Mouse (Mus musculus) hindbrain, embryonic 12.5 days (tissue): ENCODE data around the gene Fdxacb1. TPM values are rescaled to one million over a fixed set of nuclear protein-coding genes. Genes with fewer than 3 reads are reported as not detected.

Experiments
- ATAC-seq: fragments of 200-750 bp; cut with Nextera tagmentation; 2 replicates; pipeline ENCODE4 v1.8.0; 2017; ENCODE audit warnings: moderate TSS enrichment; ENCODE audit not compliant: low FRiP score
- H3K27ac ChIP-seq: fragments of 300-500 bp; sonication (generic); 2 replicates; pipeline ENCODE4 v1.5.1; 2016; ENCODE audit warnings: mild to moderate bottlenecking
- H3K27me3 ChIP-seq: fragments of 300-500 bp; sonication (generic); 2 replicates; pipeline ENCODE4 v1.6.1; 2016; ENCODE audit warnings: mild to moderate bottlenecking
- H3K36me3 ChIP-seq: fragments of 300-500 bp; sonication (generic); 2 replicates; pipeline ENCODE4 v1.6.1; 2016; ENCODE audit warnings: mild to moderate bottlenecking
- H3K4me1 ChIP-seq: fragments of 300-500 bp; sonication (generic); 2 replicates; pipeline ENCODE4 v1.6.1; 2016
- H3K4me2 ChIP-seq: fragments of 300-500 bp; sonication (generic); replicated peaks from 2 replicates; pipeline ENCODE4 v1.6.1; 2016; ENCODE audit warnings: mild to moderate bottlenecking
- H3K4me3 ChIP-seq: fragments of 300-500 bp; sonication (generic); 2 replicates; pipeline ENCODE4 v1.5.1; 2016; ENCODE audit warnings: mild to moderate bottlenecking
- H3K9ac ChIP-seq: fragments of 300-500 bp; sonication (generic); 2 replicates; pipeline ENCODE4 v1.6.1; 2016; ENCODE audit warnings: mild to moderate bottlenecking, moderate library complexity
- H3K9me3 ChIP-seq: fragments of 300-500 bp; sonication (generic); replicated peaks from 2 replicates; pipeline ENCODE4 v1.6.1; 2016; ENCODE audit warnings: mild to moderate bottlenecking
- WGBS: fragments of 180-500 bp; shearing (Covaris S2); methylation state at CpG from one replicate; pipeline ENCODE4 v1.1.7; 2016; 5-methylcytosine and 5-hydroxymethylcytosine counted together
- polyA plus RNA-seq: library from polyadenylated mRNA; unstranded; fragments of >200 nt; fragmentation: Nextera tagmentation; extraction: Ambion mirVana; gene quantifications from 2 replicates; pipeline ENCODE4 v1.2.1, GENCODE M21; 2016

Fdxacb1 gene
- polyA plus RNA-seq, 1 experiment from 2014 or later, result 11.6 TPM

DNA sequence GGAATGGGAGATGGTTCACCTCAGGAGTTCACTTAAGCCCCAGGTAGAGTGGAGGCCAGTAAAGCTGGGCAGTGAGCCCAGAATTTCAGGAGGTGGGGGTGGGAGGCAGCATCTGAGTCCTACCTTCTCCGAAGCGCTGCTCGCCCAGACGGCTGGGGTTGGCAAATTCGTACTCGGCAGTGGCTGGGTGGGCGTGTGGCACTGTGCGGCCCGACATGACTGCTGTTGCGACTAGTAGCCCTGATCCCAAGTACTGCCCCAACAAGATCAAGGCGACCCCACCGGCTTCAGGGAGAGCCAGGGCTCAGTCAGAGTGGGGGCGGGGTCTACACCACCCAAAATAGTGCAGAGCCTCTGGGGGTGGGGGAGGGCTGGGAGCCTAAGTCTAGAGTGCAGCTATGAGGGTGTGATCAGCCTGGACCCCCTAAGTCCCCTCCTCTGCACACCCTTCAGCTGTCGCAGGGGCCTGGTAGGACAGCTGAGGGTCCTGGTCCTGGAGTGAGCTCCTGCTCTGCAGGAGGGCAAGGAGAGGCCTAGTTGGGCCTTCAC, 15.9 kb upstream of the Fdxacb1 start, which contains the start of gene Hspb2:
Hspb2 (minus strand) TSS at position 301 of the 549 bp plus-strand sequence.
- no peak for ATAC-seq
- H3K4me2 ChIP-seq, result no peak within 1 kb of the TSS
- no peaks in the 10 kb centered on the region for H3K36me3 ChIP-seq
- WGBS, result 64% methylated on average over 14 of the region's 14 CpGs
- H3K27ac ChIP-seq, result no peak within 1 kb of the TSS
- H3K27me3 ChIP-seq, result peaks cover 7% of the 10 kb centered on the region; the same call in 1 of the 2 replicates
- no peaks in the 10 kb centered on the region for H3K4me1 ChIP-seq
- H3K9ac ChIP-seq, result no peak within 1 kb of the TSS
- no peaks in the 10 kb centered on the region for H3K9me3 ChIP-seq
- no peak within 1 kb of the TSS for H3K4me3 ChIP-seq

DNA sequence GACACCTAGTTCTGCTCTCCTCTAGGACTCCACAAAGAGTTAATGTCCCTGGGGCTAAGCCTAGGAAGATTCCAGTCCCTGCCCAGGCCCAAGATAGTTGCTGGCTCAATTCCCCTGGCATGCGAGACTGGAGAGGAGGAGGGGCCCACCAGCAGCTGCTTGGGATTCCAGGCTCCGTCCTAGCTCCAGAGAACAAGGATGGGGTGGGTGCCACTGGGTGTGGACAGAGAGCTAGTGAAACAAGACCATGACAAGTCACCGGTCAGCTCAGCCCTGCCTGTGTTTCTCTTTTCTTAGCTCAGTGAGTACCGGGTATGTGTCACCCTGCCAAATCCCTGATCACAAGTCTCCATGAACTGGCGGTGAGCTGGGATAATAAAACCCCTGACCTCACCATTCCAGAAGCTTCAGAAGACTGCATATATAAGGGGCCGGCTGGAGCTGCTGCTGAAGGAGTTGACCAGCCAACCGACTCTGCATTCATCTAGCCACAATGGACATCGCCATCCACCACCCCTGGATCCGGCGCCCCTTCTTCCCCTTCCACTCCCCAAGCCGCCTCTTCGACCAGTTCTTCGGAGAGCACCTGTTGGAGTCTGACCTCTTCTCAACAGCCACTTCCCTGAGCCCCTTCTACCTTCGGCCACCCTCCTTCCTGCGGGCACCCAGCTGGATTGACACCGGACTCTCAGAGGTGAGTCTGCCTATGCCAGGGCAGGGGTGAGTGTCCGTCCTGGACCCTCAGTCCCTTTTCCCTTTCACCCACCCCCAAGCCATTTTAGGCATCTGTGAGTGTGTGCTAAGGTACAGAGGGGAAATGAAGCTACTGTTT, 15.0 kb upstream of the Fdxacb1 start:
- Histone ChIP-seq H3K9me3 (no peaks in the 10 kb centered on the region), H3K27me3 (peaks cover 6% of the 10 kb centered on the region; the same call in 1 of the 2 replicates), H3K27ac (no peak overlapping the region), H3K4me2 (no peak overlapping the region), H3K4me3 (no peak overlapping the region), H3K4me1 (no peaks in the 10 kb centered on the region), H3K36me3 (no peaks in the 10 kb centered on the region), H3K9ac (no peak overlapping the region)
- WGBS, result 76% methylated on average over 17 of the region's 17 CpGs
- ATAC-seq, result no peak

DNA sequence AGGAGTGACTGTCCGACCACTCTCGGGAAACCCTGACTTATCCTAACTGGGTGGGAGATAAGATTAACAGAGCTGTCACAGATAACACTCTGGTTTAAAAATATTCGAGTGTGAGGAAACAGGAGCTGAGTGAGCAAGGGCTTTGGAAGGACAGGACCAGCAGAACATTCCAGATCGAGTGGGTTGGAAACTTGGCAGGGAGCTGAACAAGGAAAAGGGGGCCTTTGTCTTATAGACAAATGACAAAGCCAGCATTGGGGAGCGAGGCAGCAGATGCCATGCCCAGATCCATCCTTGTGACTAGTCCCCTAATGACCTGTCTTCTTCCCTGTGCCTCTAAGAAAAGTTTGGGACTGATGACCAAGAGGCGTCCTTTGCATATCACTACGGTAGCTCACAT, 14.1 kb upstream of the Fdxacb1 start:
- H3K27me3 ChIP-seq, result peaks cover 3% of the 10 kb centered on the region; the same call in 1 of the 2 replicates
- 72% methylated on average over 7 of the region's 7 CpGs for WGBS
- no peak overlapping the region for H3K27ac ChIP-seq

DNA sequence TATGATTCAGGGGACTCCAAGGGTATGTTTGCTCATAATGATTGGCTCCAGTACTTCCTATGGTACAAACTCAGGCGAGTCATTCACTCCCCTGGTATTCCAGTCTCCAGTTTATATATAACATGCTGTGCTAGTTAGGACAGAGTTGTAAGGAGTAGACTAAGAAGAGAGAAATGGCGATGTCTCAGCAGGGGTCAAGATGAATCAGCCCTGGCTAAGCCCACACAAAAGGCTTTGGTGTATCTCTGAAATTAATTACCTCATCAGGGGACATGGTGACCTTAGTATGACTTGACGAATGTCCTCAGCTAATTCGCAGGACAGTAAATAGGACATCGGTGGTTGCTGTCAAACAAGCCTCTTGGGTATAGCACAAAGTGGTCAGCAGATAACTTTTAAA, 11.3 kb upstream of the Fdxacb1 start:
- Histone ChIP-seq H3K4me1 (no peaks in the 10 kb centered on the region), H3K4me2 (no peak overlapping the region), H3K9ac (no peak overlapping the region), H3K9me3 (no peaks in the 10 kb centered on the region), H3K27ac (no peak overlapping the region), H3K4me3 (no peak overlapping the region), H3K36me3 (no peaks in the 10 kb centered on the region), H3K27me3 (peaks cover 3% of the 10 kb centered on the region; the same call in 1 of the 2 replicates)
- no peak for ATAC-seq
- 45% methylated on average over 5 of the region's 5 CpGs for WGBS

More for the DNA sequence above, 14.1 kb upstream of the Fdxacb1 start:
- no peaks in the 10 kb centered on the region for H3K9me3 ChIP-seq
- no peak overlapping the region for H3K4me2 ChIP-seq
- H3K9ac ChIP-seq, result no peak overlapping the region
- no peak overlapping the region for H3K4me3 ChIP-seq
- no peaks in the 10 kb centered on the region for H3K36me3 ChIP-seq
- H3K4me1 ChIP-seq, result no peaks in the 10 kb centered on the region
- ATAC-seq, result no peak

DNA sequence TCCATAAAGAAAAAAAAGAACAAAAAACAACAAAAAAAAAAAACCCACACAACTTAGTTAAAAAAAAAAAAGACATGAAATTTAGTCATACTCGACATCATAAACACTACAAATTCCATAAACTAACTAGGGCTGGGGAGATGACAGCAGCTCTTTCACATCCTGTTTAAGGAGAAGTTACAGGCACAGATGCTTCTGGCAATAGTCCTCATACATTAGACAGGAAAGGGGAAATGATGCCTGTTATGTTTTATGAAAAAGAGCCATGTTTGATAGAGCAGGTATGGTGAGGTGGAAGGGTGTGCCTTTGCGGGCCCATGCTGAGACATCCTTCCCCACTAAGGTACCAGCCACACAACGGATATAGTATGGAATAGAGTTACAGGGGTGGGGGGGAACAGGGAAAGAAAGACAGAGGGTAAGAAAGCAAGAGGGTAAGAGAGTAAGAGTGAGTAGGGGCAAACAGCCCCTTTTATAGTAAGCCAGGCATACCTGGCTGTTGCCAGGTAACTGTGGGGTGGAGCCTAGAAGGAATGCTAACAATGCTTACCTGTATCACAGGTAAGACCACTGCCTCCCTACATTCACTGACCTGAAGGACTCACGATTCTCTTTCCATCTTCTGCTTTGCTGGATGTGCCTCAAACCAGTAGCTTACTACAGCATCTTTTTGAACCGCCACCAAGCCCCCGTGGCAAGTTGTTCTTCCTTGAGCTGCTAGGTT, 6.4 kb upstream of the Fdxacb1 start:
- H3K4me2 ChIP-seq, result no peak overlapping the region
- H3K4me1 ChIP-seq, result no peaks in the 10 kb centered on the region
- no peaks in the 10 kb centered on the region for H3K27me3 ChIP-seq
- H3K27ac ChIP-seq, result no peak overlapping the region
- H3K4me3 ChIP-seq, result no peak overlapping the region
- H3K9ac ChIP-seq, result no peak overlapping the region
- WGBS, result 69% methylated on average over 6 of the region's 6 CpGs
- no peak for ATAC-seq
- H3K9me3 ChIP-seq, result no peaks in the 10 kb centered on the region
- H3K36me3 ChIP-seq, result no peaks in the 10 kb centered on the region

DNA sequence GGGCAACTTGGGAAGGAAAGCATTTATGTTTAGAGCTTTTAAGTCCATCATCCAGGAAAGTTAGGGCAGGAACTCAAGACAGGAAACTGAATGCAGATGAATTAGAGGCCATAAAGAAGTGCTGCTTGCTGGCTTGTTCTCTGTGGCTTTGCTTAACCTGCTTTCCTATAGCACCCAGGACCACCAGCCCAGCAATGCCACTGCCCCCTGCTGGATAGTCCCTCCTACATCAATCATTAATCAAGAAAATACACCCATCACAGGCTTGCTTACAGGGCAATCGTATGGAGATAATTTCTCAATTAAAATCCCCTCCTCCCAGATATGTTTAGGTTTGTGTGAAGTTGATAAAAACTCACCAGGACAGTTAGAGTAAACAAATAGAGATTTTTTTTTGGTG, 4.7 kb upstream of the Fdxacb1 start:
- H3K4me3 ChIP-seq, result no peak overlapping the region
- ATAC-seq, result no peak
- WGBS, result 71% methylated on average over 1 of the region's 1 CpGs
- peaks cover 6% of the 10 kb centered on the region for H3K4me1 ChIP-seq
- H3K9ac ChIP-seq, result no peak overlapping the region
- H3K27me3 ChIP-seq, result no peaks in the 10 kb centered on the region
- no peak overlapping the region for H3K27ac ChIP-seq
- H3K4me2 ChIP-seq, result no peak overlapping the region
- no peaks in the 10 kb centered on the region for H3K9me3 ChIP-seq
- no peaks in the 10 kb centered on the region for H3K36me3 ChIP-seq

DNA sequence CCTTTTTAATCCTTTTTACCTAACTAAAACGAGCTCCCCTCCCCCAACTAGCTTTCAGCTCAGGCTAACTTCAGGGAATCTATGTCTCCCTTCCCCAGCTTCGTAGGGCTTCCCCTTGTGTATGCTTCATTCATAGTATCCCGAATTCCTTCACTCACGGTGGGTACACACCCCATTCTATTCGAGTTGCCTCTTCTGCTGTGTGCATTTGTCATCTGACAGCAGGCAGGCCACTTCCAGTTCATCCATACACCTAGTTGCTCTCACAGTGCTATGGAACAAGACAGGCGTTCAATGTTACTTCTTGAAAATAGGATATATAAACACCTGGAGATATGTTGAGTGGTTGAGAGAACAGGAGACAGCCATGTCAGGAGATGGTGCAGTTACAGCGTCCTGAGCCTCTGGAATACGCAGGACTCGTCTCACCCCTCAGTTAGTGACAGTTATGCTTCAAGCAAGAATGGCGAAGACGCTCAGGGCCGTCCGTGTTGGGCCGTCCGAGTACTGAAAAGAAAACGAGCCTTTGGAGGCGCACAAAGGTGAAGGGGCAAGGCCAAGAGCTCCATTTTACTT, 417 bp upstream of the Fdxacb1 start:
- no peaks in the 10 kb centered on the region for H3K27me3 ChIP-seq
- 6% methylated on average over 17 of the region's 17 CpGs for WGBS
- H3K9ac ChIP-seq, result peak overlapping the region; percentile 76
- 0 out of 2 replicates have a peak, but pooled peaks cover 5% of the 10 kb centered on the region for H3K36me3 ChIP-seq
- peaks cover 9% of the 10 kb centered on the region for H3K4me1 ChIP-seq
- no peaks in the 10 kb centered on the region for H3K9me3 ChIP-seq
- peak overlapping the region; percentile 62 for H3K4me3 ChIP-seq
- no peak; the same call in 1 of the 2 replicates for ATAC-seq
- peak overlapping the region; percentile 79; the same call in 1 of the 2 replicates for H3K27ac ChIP-seq
- H3K4me2 ChIP-seq, result peak overlapping the region; percentile 77

DNA sequence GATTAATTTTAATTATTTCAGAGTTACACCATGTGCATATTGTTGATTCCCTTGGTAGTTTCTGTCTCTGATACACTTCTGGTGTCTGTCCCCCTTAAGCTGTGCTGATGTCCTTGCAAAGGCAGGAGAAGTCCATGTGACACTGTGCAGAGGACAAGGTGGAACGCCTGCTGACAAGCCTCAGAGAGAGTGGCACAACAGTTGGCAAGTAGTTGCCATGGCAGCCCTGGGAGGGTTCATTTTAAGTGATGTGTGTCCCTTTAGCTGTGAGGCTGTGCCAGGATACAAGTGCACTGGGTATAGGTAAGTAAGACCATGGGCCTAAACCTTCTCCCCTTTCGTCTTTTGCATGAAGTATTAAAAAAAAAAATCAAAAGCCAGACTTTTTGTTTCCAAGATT, 2.0 kb downstream of the Fdxacb1 start:
- no peak overlapping the region for H3K9ac ChIP-seq
- H3K9me3 ChIP-seq, result no peaks in the 10 kb centered on the region
- ATAC-seq, result no peak
- no peaks in the 10 kb centered on the region for H3K27me3 ChIP-seq
- H3K4me1 ChIP-seq, result peaks cover 18% of the 10 kb centered on the region
- H3K27ac ChIP-seq, result no peak overlapping the region
- no peak overlapping the region for H3K4me2 ChIP-seq
- 0 out of 2 replicates have a peak, but pooled peaks cover 5% of the 10 kb centered on the region for H3K36me3 ChIP-seq
- no peak overlapping the region for H3K4me3 ChIP-seq
- WGBS, result 81% methylated on average over 2 of the region's 2 CpGs

DNA sequence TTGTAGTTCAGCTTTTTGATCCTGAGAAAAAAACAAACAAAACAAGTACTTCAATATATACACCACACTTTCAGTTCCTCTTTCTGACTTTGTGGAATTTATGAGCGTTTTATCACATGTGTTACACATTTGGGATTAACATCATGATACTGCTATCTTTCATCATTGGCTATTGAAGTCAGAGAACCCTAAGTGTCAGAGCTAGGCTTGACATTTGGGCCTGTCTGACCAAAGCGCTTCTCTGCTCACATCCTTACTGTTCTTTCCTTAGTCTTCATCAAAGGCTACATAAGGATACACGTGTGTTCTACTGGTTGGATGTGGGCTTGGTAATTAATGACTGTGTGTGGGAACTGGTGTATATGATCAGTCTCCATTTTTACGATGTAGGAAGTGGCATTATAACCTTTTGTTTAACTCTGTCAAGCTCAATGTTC, 6.0 kb downstream of the Fdxacb1 start:
- H3K27me3 ChIP-seq, result no peaks in the 10 kb centered on the region
- ATAC-seq, result no peak
- H3K9me3 ChIP-seq, result no peaks in the 10 kb centered on the region
- peaks cover 18% of the 10 kb centered on the region for H3K4me1 ChIP-seq
- H3K27ac ChIP-seq, result no peak overlapping the region
- 0 out of 2 replicates have a peak overlapping the region, but pooled peaks have one; percentile 94 for H3K4me3 ChIP-seq
- H3K36me3 ChIP-seq, result peaks cover 8% of the 10 kb centered on the region
- H3K4me2 ChIP-seq, result peak overlapping the region; percentile 83
- WGBS, result 79% methylated on average over 4 of the region's 4 CpGs
- peak overlapping the region; percentile 38; the same call in 1 of the 2 replicates for H3K9ac ChIP-seq

DNA sequence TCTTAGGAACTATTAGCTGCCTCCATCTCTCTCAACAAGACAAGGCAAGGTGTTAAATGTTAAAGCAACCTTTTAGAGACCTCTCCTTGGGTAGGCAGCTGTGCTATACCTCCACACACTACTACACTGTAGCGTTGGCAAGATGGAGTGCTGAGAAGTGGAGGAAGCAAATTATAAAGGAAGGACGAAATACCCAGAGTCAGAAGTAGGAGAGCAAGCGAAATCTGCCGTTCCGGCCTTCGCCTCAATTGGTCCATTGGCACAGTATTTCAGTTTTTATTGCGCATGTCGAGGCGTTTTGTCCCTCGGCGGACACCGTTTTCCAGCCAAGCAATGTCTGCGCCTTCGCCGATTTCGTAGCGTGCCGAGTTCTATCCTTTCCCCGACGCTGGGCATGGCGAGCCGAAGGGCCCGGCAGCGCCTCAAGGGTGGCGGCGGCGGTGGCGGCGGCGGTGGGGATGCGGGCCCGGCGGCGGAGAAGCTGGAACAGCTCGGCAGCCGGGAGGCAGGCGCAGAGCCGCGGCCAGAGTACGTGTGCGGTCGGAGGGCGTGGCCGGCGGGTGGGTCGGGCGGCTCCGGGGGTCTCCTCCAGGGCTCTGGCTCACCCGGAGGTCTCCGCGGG, 7.1 kb downstream of the Fdxacb1 start, which contains the start of the genes Alg9 and 1110032A03Rik:
Alg9 (plus strand) TSS at position 29 of the 622 bp plus-strand sequence.
1110032A03Rik (minus strand) TSS at position 530 of the 622 bp plus-strand sequence.
- H3K36me3 ChIP-seq, result peaks cover 19% of the 10 kb centered on the region
- ATAC-seq, result peak; percentile 88
- no peaks in the 10 kb centered on the region for H3K27me3 ChIP-seq
- H3K4me2 ChIP-seq, result peak within 1 kb of the TSS; percentile 83
- H3K4me3 ChIP-seq, result peak within 1 kb of the TSS; percentile 94
- H3K9me3 ChIP-seq, result no peaks in the 10 kb centered on the region
- peaks cover 17% of the 10 kb centered on the region for H3K4me1 ChIP-seq
- peak within 1 kb of the TSS; percentile 93 for H3K9ac ChIP-seq
- H3K27ac ChIP-seq, result peak within 1 kb of the TSS; percentile 92
- under 1% methylated on average over 51 of the region's 51 CpGs for WGBS

DNA sequence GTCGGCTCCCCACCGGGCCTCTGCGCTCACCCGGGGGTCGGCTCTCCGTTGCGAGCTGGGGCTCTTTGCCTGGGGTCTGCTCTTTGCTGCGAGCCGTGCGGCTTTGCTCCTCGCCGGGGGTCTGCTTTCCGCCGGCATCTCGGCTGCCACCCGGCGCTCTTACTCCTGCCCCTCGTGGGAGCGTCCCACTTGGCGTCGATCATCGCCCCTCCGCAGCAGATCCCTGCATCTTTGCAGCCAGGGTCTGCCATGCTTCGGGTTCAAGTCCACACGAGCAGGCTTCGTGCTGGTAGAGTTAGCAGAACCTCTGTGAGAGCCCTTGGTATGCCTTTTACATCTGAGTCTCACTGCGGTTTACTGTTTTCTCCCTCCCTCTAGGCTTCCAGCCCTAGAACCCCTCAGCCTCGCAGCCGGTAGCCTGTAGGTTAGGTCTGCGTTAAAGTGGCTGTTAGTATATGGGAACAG, 7.7 kb downstream of the Fdxacb1 start:
- WGBS, result under 1% methylated on average over 30 of the region's 30 CpGs
- Histone ChIP-seq H3K36me3 (peaks cover 23% of the 10 kb centered on the region), H3K9me3 (no peaks in the 10 kb centered on the region), H3K4me1 (peaks cover 17% of the 10 kb centered on the region), H3K4me2 (peak overlapping the region; percentile 83), H3K27me3 (no peaks in the 10 kb centered on the region), H3K27ac (peak overlapping the region; percentile 92), H3K9ac (peak overlapping the region; percentile 93), H3K4me3 (peak overlapping the region; percentile 94)
- ATAC-seq, result peak; percentile 82
